Mouse (Mus musculus) embryonic fibroblast, embryonic 13.5 days (primary cell): Measurements from ENCODE around the gene Gtf2e1.

Experiments used
- CTCF ChIP-seq: IDR thresholded peaks from 2 replicates; pipeline ENCODE4 v1.5.1; 2011; ENCODE audit warnings: mild to moderate bottlenecking, control low read depth, low read length, moderate library complexity, borderline replicate concordance; ENCODE audit not compliant: insufficient read depth
- POLR2A ChIP-seq: IDR thresholded peaks from 2 replicates; pipeline ENCODE4 v1.6.1; 2011; ENCODE audit warnings: low read depth, mild to moderate bottlenecking, control low read depth, low read length, moderate library complexity

DNA sequence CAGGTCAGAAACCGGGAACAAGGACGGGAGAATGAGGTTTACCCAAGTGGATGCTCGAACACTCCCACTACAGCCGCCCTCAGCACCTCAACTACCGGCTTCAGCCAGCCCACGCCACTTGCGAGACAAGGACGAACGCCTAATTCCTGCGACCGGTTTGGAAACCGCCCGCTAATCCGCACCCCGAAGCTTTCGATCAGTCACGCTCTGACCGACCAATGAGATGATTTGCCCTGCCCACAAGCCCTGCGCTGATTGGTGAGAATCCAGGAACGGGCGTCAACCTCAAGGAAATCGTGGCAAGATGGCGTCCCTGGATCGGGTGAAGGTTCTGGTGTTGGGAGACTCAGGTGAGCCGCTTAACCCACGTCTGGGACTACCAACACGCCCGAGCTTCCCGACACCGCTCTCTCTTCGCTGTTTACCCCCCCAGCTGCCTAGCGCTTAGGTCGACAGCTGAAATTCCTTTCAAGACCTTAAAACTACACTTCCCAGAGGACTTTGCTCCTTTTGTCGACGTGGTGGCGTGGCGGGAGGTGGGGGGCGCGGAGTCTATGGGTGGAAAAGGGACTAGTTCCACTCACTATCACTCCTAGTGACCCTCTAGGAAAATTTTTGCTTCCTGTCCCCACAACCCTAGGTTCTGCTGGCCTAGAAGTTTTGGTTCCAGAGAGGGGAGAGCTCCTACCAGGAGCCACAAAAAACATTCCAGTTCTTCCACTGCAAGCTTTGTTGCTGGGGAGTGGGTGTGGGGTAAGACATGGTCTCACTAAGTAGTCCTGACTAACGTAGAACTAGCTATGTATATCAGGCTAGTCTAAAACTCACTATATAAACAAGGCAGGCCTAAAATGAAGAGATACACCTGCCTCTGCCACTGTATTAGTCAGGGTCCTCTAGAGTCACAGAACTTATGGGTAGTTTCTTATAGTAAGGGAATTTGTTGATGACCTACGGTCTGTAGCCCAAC is at the start of gene Gtf2e1, which contains the start of gene Rabl3:
- peak; percentile 96 for TF ChIP-seq POLR2A
- no peak for TF ChIP-seq CTCF
